Mouse (Mus musculus): Measurements from ENCODE around the gene Mmp28. TPM values are rescaled to one million over a fixed set of nuclear protein-coding genes. Genes with fewer than 3 reads are reported as not detected.

The Mmp28 gene
- polyA plus RNA-seq, 1 experiment: 20.1 TPM

DNA sequence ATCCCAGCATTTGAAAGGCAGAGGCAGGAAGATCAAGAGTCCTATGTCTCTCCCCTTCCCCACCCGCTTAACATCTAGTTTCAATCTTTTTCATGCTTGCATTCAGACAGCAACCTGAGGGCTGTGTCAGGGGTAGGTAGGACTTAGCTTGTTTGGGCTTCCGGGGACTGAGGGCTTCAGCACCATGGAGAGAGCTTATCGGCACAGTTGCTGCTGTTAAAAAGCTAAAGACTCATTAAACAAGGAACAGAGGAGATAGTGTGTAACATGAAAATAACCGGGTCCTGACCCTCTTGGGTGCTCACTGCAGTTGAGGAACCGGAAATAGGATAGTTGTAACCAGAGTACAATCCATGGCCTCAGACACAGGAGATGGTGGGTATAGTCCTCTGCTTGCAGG is 45.8 kb downstream of the Mmp28 start:
- no peaks in the 10 kb centered on the region; the same call in 1 of the 2 replicates for H3K4me1 ChIP-seq (ENCODE audit: control insufficient read depth, insufficient read depth, low read length)

DNA sequence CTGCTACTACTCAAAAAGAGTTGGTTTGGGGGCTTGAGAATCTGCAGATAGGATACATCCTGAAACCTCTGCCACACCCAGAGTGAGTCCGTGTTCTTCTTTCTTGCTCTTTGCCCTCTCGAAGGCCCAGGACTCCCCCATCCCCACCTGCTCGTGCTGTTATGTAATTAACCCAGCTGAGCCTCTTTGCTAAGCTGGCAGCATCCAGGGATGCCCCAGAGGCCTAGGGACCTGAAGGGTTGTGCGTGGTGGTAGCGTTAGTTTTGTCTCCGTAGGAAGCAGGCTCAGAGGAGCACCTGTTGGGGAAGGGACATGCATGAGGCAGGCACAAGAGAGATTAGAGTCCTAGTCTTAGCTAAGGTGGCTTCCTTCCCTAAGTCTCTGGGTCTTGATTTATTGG is 52.4 kb downstream of the Mmp28 start:
- TF ChIP-seq POLR2A (IDR thresholded peaks at IDR 0.05; ENCODE audit: borderline replicate concordance, extremely low read depth, low read depth, low read length): no peak
- TF ChIP-seq CTCF (IDR thresholded peaks at IDR 0.05; ENCODE audit: insufficient read depth, low read length): no peak

More for the DNA sequence above, 45.8 kb downstream of the Mmp28 start:
- WGBS: 5% methylated on average over 5 of the region's 5 CpGs
- peak; percentile 45 for DNase-seq
- no peak for TF ChIP-seq POLR2A (IDR thresholded peaks at IDR 0.05; ENCODE audit: borderline replicate concordance, extremely low read depth, low read depth, low read length)
- no peak for TF ChIP-seq CTCF (IDR thresholded peaks at IDR 0.05; ENCODE audit: insufficient read depth, low read length)
- H3K4me3 ChIP-seq (replicated peaks; ENCODE audit: extremely low read depth, low read depth, low read length): no peak overlapping the region

DNA sequence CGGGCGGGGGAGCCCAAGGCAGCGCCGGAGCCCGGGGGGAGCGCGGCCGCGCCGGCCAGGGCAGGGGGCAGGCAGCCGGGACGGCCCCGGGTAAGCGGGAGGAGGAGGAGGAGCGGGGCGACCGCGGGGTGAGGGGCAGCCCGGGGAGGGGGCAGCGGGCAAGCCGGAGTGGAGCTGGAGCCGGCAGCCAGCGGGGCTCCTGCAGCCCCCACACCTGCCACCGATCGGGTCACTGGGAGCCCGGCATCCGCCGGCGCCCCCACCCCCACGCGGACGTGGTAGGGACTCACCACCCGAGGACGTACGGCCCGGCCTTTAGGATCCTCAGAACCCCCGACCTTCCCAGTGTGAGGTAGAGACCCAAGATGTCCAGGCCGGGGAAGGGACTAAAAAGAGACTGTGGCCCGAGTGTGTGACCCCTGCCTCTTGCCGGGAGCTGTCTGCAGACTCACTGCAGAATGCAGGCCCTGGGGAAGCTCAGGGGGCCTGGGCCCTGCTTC is 53.0 kb downstream of the Mmp28 start:
- no peak overlapping the region for H3K4me3 ChIP-seq (replicated peaks; ENCODE audit: extremely low read depth, low read depth, low read length)
- H3K4me1 ChIP-seq (ENCODE audit: control insufficient read depth, insufficient read depth, low read length): peaks cover 3% of the 10 kb centered on the region
- 3% methylated on average over 27 of the region's 40 CpGs for WGBS
- TF ChIP-seq CTCF (IDR thresholded peaks at IDR 0.05; ENCODE audit: insufficient read depth, low read length) (no peak), POLR2A (IDR thresholded peaks at IDR 0.05; ENCODE audit: borderline replicate concordance, extremely low read depth, low read depth, low read length) (no peak)
- no peak for DNase-seq

More for the DNA sequence above, 52.4 kb downstream of the Mmp28 start:
- peaks cover 3% of the 10 kb centered on the region for H3K4me1 ChIP-seq (ENCODE audit: control insufficient read depth, insufficient read depth, low read length)
- WGBS: 75% methylated on average over 6 of the region's 6 CpGs
- H3K4me3 ChIP-seq (replicated peaks; ENCODE audit: extremely low read depth, low read depth, low read length): no peak overlapping the region
- no peak for DNase-seq

DNA sequence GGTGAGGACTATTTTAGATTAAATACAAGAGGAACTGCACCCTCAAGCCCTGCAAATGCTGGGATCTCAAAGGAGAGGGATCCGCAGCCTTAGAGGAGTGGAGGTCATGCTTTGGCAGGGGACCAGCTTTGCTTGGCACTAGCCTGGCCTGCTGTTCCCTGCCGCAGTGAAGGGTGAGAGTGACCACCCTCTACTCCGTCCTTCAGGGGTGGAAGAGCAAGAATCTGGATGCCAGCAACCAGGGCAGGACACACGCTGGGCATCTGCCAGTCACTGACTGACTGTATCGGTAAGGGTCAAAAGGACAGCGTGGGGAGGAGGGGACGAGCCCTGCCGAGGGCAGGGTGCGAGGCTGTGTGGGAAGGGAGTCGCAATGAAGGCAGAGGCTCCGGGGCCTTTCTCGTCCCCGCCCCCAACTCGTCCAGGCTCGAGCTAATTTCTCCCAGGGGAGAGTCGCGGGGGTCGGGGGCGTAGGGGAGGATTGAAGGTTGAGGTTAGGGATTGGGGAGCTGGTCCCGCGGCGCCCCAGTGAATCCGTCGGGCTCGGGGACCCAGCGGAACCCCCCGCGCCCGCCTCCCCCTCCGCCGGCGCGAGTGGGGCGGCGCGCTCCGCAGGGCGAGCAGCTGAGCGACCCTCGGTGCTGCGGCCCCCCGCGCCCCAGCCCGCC is 53.6 kb downstream of the Mmp28 start, which contains the start of gene Rasl10b:
Gene Rasl10b (plus strand): TSS at position 51 of the 668 bp plus-strand sequence.
- H3K4me3 ChIP-seq (replicated peaks; ENCODE audit: extremely low read depth, low read depth, low read length): peak within 1 kb of the TSS; percentile 10
- TF ChIP-seq POLR2A (IDR thresholded peaks at IDR 0.05; ENCODE audit: borderline replicate concordance, extremely low read depth, low read depth, low read length) (no peak), CTCF (IDR thresholded peaks at IDR 0.05; ENCODE audit: insufficient read depth, low read length) (no peak)
- peaks cover 3% of the 10 kb centered on the region for H3K4me1 ChIP-seq (ENCODE audit: control insufficient read depth, insufficient read depth, low read length)
- WGBS: 2% methylated on average over 38 of the region's 44 CpGs
- no peak for DNase-seq

DNA sequence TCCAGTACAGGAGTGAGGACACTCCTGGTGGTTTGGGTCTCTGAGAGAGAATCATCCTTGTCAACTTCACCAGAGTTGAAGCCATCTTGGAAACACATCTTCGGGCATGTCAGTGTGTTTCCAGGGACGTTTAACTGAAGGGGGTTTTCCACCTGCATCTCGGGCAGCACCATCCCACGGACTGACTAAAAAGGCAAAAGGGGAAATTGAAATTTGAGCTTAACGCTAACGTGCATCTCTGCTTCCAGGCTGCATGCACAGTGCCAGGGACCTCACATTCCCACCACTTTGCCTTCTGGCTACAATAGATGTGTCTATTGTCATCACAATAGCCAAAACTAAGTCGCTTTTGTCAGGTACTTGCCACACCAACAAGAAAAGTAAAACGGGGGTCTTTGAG is 54.6 kb downstream of the Mmp28 start:
- Histone ChIP-seq H3K4me1 (ENCODE audit: control insufficient read depth, insufficient read depth, low read length) (peaks cover 3% of the 10 kb centered on the region), H3K4me3 (replicated peaks; ENCODE audit: extremely low read depth, low read depth, low read length) (no peak overlapping the region)
- TF ChIP-seq POLR2A (IDR thresholded peaks at IDR 0.05; ENCODE audit: borderline replicate concordance, extremely low read depth, low read depth, low read length) (no peak), CTCF (IDR thresholded peaks at IDR 0.05; ENCODE audit: insufficient read depth, low read length) (no peak)
- WGBS: 36% methylated on average over 8 of the region's 8 CpGs
- DNase-seq: no peak

DNA sequence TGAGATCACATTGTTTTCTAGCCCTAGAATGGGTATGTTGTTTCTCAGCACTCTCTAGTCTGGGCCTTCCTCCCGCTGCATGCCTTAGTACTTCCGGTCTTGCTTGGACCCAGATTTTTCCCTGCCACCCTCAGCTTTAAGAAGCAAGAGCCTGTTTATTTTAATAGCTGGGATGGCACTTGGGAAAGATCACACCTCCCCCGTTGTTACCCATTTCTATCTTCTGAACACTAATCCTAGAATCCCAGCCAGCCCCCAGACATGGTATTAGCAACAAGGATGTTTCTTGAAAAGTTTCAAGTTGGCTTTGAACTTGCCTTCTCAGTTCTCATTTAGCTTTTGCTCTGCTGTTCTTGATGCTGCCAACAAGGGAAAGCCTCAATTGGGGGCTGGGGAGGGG is 56.5 kb downstream of the Mmp28 start:
- Histone ChIP-seq H3K4me3 (replicated peaks; ENCODE audit: extremely low read depth, low read depth, low read length) (no peak overlapping the region), H3K4me1 (ENCODE audit: control insufficient read depth, insufficient read depth, low read length) (peaks cover 3% of the 10 kb centered on the region)
- 51% methylated on average over 3 of the region's 3 CpGs for WGBS
- TF ChIP-seq CTCF (IDR thresholded peaks at IDR 0.05; ENCODE audit: insufficient read depth, low read length) (no peak), POLR2A (IDR thresholded peaks at IDR 0.05; ENCODE audit: borderline replicate concordance, extremely low read depth, low read depth, low read length) (no peak)
- DNase-seq: no peak

DNA sequence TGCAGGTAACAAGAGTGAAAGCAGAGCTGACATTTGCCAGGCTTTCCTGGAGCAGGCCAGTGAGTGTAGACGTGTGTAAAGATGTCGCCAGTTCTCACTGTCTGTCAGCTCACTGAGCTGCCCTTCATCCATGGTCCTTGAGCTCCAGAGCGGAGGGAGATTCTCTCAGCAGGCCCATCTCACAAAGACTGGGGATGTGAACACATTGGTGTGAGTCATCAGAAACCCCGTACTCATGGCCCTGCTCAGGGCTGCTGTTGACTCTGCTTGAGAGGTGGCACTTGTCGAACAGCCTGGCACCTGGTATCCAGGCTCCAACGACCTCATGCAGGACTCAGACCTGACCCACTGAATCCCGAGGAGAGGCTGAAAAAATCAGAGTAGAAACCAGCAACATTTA is 59.1 kb downstream of the Mmp28 start:
- TF ChIP-seq CTCF (IDR thresholded peaks at IDR 0.05; ENCODE audit: insufficient read depth, low read length) (no peak), POLR2A (IDR thresholded peaks at IDR 0.05; ENCODE audit: borderline replicate concordance, extremely low read depth, low read depth, low read length) (no peak)
- no peak for DNase-seq
- 68% methylated on average over 7 of the region's 7 CpGs for WGBS
- Histone ChIP-seq H3K4me3 (replicated peaks; ENCODE audit: extremely low read depth, low read depth, low read length) (no peak overlapping the region), H3K4me1 (ENCODE audit: control insufficient read depth, insufficient read depth, low read length) (no peaks in the 10 kb centered on the region)

DNA sequence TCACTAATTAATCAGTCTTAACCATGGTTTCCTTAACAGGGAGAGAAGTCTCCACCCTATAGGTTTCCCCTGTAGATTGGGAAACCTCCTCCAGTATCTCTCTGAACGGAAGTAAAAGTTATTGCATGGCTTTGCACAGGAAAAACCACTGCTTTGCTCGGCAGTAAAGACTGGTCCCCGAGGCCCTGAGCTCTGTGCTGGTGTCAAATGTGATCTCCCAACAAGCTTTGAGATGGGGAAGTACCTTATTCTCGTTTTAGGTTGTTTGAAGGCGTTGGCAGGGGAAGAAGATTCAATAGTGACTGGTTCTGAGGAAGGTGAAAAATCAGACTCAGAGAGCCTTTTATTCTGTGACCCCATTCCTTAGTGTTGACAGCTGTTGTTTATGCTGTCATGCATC is 64.1 kb downstream of the Mmp28 start:
- TF ChIP-seq CTCF (IDR thresholded peaks at IDR 0.05; ENCODE audit: insufficient read depth, low read length) (no peak), POLR2A (IDR thresholded peaks at IDR 0.05; ENCODE audit: borderline replicate concordance, extremely low read depth, low read depth, low read length) (no peak)
- Histone ChIP-seq H3K4me1 (ENCODE audit: control insufficient read depth, insufficient read depth, low read length) (peaks cover 6% of the 10 kb centered on the region), H3K4me3 (replicated peaks; ENCODE audit: extremely low read depth, low read depth, low read length) (no peak overlapping the region)
- WGBS: 72% methylated on average over 5 of the region's 5 CpGs
- no peak for DNase-seq

DNA sequence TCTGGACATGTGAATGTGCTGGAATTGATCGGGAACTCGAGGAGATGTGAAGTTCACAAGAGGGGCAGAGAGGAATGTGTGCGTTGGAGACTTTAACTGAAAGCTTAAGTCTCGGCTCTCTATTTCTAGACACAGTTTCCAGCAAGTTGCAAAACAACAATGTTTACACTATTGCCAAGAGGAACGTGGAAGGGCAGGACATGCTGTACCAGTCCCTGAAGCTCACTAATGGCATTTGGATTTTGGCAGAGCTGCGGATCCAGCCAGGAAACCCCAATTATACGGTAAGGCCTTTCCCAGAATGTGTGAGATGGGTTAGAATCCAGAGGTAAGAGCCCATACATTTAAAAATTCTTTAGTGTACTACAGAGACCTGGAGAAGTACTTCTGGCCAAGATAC is 65.2 kb downstream of the Mmp28 start:
- no peak for TF ChIP-seq POLR2A (IDR thresholded peaks at IDR 0.05; ENCODE audit: borderline replicate concordance, extremely low read depth, low read depth, low read length)
- 55% methylated on average over 7 of the region's 7 CpGs for WGBS
- Histone ChIP-seq H3K4me3 (replicated peaks; ENCODE audit: extremely low read depth, low read depth, low read length) (no peak overlapping the region), H3K4me1 (ENCODE audit: control insufficient read depth, insufficient read depth, low read length) (peaks cover 6% of the 10 kb centered on the region)
- DNase-seq: no peak

DNA sequence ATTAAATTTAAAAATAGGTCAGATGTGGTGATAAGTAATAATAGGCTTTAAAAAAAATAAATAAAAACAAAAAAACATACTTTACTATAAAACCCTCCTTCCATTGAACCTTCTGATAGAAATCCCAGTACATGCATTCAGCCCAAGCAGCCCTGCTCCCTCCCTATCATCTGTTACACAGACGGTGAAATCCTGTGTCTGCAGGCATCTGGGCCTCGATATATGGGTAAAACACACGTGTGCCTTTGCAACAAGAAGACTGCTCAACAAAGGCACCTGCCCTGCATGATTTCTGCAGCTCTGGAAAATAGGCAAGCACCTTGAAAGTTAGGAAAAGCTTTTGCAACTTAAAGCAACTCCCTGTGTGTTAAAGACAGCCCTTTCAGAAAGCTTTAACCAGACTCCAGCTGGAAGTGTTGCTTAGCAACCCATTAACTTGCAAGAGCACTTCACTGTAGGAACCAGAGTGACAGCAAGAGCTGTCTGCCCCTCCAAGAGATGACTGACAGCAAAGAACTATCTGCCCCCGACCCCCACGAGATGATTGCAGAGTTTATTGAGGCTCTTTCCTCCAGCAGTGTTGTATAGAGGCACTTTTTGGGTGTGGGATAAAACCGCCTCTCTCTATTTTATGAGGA is 68.0 kb downstream of the Mmp28 start:
- DNase-seq: no peak
- 63% methylated on average over 6 of the region's 6 CpGs for WGBS
- TF ChIP-seq CTCF (IDR thresholded peaks at IDR 0.05; ENCODE audit: insufficient read depth, low read length) (no peak), POLR2A (IDR thresholded peaks at IDR 0.05; ENCODE audit: borderline replicate concordance, extremely low read depth, low read depth, low read length) (no peak)
- Histone ChIP-seq H3K4me3 (replicated peaks; ENCODE audit: extremely low read depth, low read depth, low read length) (no peak overlapping the region), H3K4me1 (ENCODE audit: control insufficient read depth, insufficient read depth, low read length) (peaks cover 6% of the 10 kb centered on the region)

Measured in lung, adult 2 months (tissue).